25 mouse cellular contexts compared by ENCODE assay signal in the genomic region with DNA sequence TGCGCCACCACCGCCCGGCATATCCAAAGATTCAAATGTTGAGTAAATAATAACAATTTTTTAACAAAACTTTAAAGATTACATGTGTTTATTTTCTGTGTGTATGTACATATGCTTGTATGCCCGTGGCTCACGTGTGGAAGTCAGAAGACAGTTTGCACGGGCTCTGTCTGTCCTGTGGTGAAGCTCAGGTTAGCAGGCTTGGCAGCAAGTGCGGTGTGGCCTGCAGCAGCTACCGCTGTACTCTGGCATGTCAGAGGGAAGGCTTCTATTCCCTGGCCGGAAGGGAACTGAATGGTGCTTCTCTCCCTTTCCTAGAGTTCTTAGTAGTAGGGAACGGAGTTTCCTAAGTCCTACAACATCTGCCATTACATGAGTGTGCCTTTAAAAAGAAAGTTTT.
"Had no signal": no experiment of that assay in that cellular context is flagged by ENCODE, and none has a peak within 500 bp of the region (broad histone marks: within the 10 kb centered on the region; RNA-seq: fewer than 3 reads in every experiment).

No protein-coding gene starts in this region.

- H3K4me2 ChIP-seq: forebrain, embryonic 15.5 days; heart, embryonic 11.5 days; heart, embryonic 13.5 days; heart, embryonic 15.5 days; hindbrain, embryonic 13.5 days; hindbrain, embryonic 15.5 days; kidney, embryonic 15.5 days; limb, embryonic 13.5 days; limb, embryonic 15.5 days; liver, embryonic 13.5 days; liver, embryonic 15.5 days had no signal

- H3K9me3 ChIP-seq: forebrain, embryonic 15.5 days; heart, embryonic 13.5 days; heart, embryonic 15.5 days; hindbrain, embryonic 13.5 days; hindbrain, embryonic 15.5 days; kidney, embryonic 15.5 days; limb, embryonic 13.5 days; limb, embryonic 15.5 days; liver, embryonic 13.5 days; liver, embryonic 15.5 days had no signal

- DNase-seq: forebrain, postnatal 0 days; gastrocnemius, postnatal 25 days; heart, postnatal 10 days; kidney, adult 11 months; kidney, adult 2 months; kidney, adult 9 months; kidney, postnatal 14 days; kidney, postnatal 36 days; layer of hippocampus, adult 9-11 months; layer of hippocampus, postnatal 36 days; left cerebral cortex, postnatal 4 days; liver, embryonic 13.5 days had no signal

- H3K27me3 ChIP-seq: forebrain, embryonic 15.5 days; heart, embryonic 13.5 days; heart, embryonic 15.5 days; hindbrain, embryonic 13.5 days; hindbrain, embryonic 15.5 days; kidney, embryonic 15.5 days; limb, embryonic 13.5 days; limb, embryonic 15.5 days; liver, embryonic 13.5 days; liver, embryonic 15.5 days had no signal

- H3K4me3 ChIP-seq: forebrain, embryonic 15.5 days; heart, embryonic 13.5 days; heart, embryonic 15.5 days; hindbrain, embryonic 13.5 days; hindbrain, embryonic 15.5 days; kidney, embryonic 15.5 days; limb, embryonic 13.5 days; limb, embryonic 15.5 days; liver, embryonic 13.5 days; liver, embryonic 15.5 days had no signal

- H3K27ac ChIP-seq: forebrain, embryonic 15.5 days; heart, embryonic 13.5 days; heart, embryonic 15.5 days; hindbrain, embryonic 13.5 days; hindbrain, embryonic 15.5 days; hindbrain, postnatal 0 days; kidney, embryonic 15.5 days; kidney, postnatal 0 days; limb, embryonic 13.5 days; limb, embryonic 15.5 days; liver, embryonic 13.5 days; liver, embryonic 15.5 days had no signal

- H3K4me1 ChIP-seq: forebrain, embryonic 15.5 days; hindbrain, embryonic 13.5 days; hindbrain, embryonic 15.5 days; limb, embryonic 13.5 days had no signal

- H3K36me3 ChIP-seq: forebrain, embryonic 15.5 days; heart, embryonic 13.5 days; heart, embryonic 15.5 days; hindbrain, embryonic 13.5 days; hindbrain, embryonic 15.5 days; kidney, embryonic 15.5 days; limb, embryonic 13.5 days; limb, embryonic 15.5 days; liver, embryonic 13.5 days; liver, embryonic 15.5 days had no signal

- ATAC-seq: forebrain, embryonic 15.5 days; forebrain, postnatal 0 days; hindbrain, postnatal 0 days; intestine, embryonic 16.5 days had no signal

- H3K9ac ChIP-seq: forebrain, embryonic 15.5 days; forebrain, postnatal 0 days; heart, embryonic 13.5 days; heart, embryonic 15.5 days; hindbrain, embryonic 13.5 days; hindbrain, embryonic 15.5 days; kidney, embryonic 15.5 days; limb, embryonic 13.5 days; limb, embryonic 15.5 days; liver, embryonic 13.5 days; liver, embryonic 15.5 days had no signal
